8 mouse cellular contexts compared by ENCODE assay signal in genomic region chr4:129256450-129257380, GRCm38 (mm10). TPM values are rescaled to one million over a fixed set of nuclear protein-coding genes. Genes with fewer than 3 reads are reported as not detected.
A peak's percentile ranks its signal among the peaks of the same experiment; 100 is the strongest.
DNase-seq lines count a peak whose midpoint lies in the region; ATAC-seq lines count a peak whose summit lies in the region.

No protein-coding gene starts in this region.

- H3K4me2 ChIP-seq in heart, embryonic 16.5 days (ENCODE audit: low read depth, low read length), result 0 out of 2 replicates have a peak overlapping the region, but pooled peaks have one; percentile 15
- peak overlapping the region; percentile 43 for H3K4me2 ChIP-seq in liver, embryonic 11.5 days

- H3K27me3 ChIP-seq in heart, embryonic 16.5 days (ENCODE audit: control insufficient read depth, insufficient read depth, low read length), result peaks cover 5% of the 10 kb centered on the region
- peaks cover 5% of the 10 kb centered on the region; the same call in 1 of the 2 replicates for H3K27me3 ChIP-seq in liver, embryonic 11.5 days (replicated peaks; ENCODE audit: control insufficient read depth, insufficient read depth, low read length)
- no peaks in the 10 kb centered on the region for H3K27me3 ChIP-seq in splenic B cell, adult 2 months (ENCODE audit: control insufficient read depth, insufficient read depth, low read length, poor library complexity, severe bottlenecking)

- peak overlapping the region; percentile 49 for H3K27ac ChIP-seq in heart, embryonic 16.5 days (ENCODE audit: low read length)
- peak overlapping the region; percentile 43; the same call in 1 of the 2 replicates for H3K27ac ChIP-seq in liver, embryonic 11.5 days (ENCODE audit: low read depth, low read length)

- H3K4me1 ChIP-seq in heart, embryonic 16.5 days (ENCODE audit: control insufficient read depth, insufficient read depth, low read length), result peaks cover 17% of the 10 kb centered on the region
- H3K4me1 ChIP-seq in liver, embryonic 11.5 days (replicated peaks; ENCODE audit: control insufficient read depth, insufficient read depth, low read length), result peaks cover 15% of the 10 kb centered on the region

- H3K9ac ChIP-seq in heart, embryonic 16.5 days (ENCODE audit: low read length), result no peak overlapping the region
- H3K9ac ChIP-seq in liver, embryonic 11.5 days (ENCODE audit: low read depth, low read length), result no peak overlapping the region

- H3K9me3 ChIP-seq in heart, embryonic 16.5 days (replicated peaks; ENCODE audit: control insufficient read depth, low read length), result no peaks in the 10 kb centered on the region
- no peaks in the 10 kb centered on the region for H3K9me3 ChIP-seq in liver, embryonic 11.5 days (ENCODE audit: control insufficient read depth, low read length)

- ATAC-seq in heart, embryonic 16.5 days (replicated peaks; ENCODE audit: extremely low read depth, insufficient read depth, low FRiP score), result peak; percentile 85
- peak; percentile 79 for ATAC-seq in liver, embryonic 11.5 days (replicated peaks; ENCODE audit: low FRiP score)
- ATAC-seq in erythroid progenitor cell, adult 5-6 weeks (replicated peaks; ENCODE audit: low FRiP score, poor library complexity, severe bottlenecking), result no peak; the same call in 1 of the 2 replicates

- WGBS in heart, embryonic 16.5 days, result 19% methylated on average over 8 of the region's 8 CpGs
- 21% methylated on average over 8 of the region's 8 CpGs for WGBS in liver, embryonic 11.5 days

- H3K36me3 ChIP-seq in heart, embryonic 16.5 days (ENCODE audit: control insufficient read depth, insufficient read depth), result no peaks in the 10 kb centered on the region
- no peaks in the 10 kb centered on the region for H3K36me3 ChIP-seq in liver, embryonic 11.5 days (ENCODE audit: control insufficient read depth, insufficient read depth, low read length)
- no peaks in the 10 kb centered on the region for H3K36me3 ChIP-seq in splenic B cell, adult 2 months (ENCODE audit: control insufficient read depth, insufficient read depth, low read length, poor library complexity, severe bottlenecking)

- no peak overlapping the region for H3K4me3 ChIP-seq in heart, embryonic 16.5 days (ENCODE audit: low read length)
- no peak overlapping the region for H3K4me3 ChIP-seq in liver, embryonic 11.5 days (ENCODE audit: low read depth, low read length)

- DNase-seq in embryo, embryonic 10 days (ENCODE audit: low spot score), result peak; percentile 80
- DNase-seq in embryo, embryonic 9.5 days (ENCODE audit: extremely low spot score), result no peak
- peak; percentile 33 for DNase-seq in ZHBTc4 (ENCODE audit: low read depth, low spot score)
- peak; percentile 70 for DNase-seq in liver, embryonic 11.5 days (ENCODE audit: low spot score)
- DNase-seq in splenic B cell, adult 2 months (ENCODE audit: low read depth, low spot score), result peak; percentile 27
- no peak for DNase-seq in right cerebral cortex, adult 2 months (ENCODE audit: low spot score in 2 of 2)

RNA-seq across cellular contexts. Expression of gene C77080, which starts 4.5 kb away (rescaled TPM):
- 2.2 and 2.3 TPM in 2 replicates for polyA plus RNA-seq in heart, embryonic 16.5 days (2015; fragmentation: Nextera tagmentation; extraction: Ambion mirVana)
- polyA plus RNA-seq in liver, embryonic 11.5 days (2014; fragmentation: Nextera tagmentation; extraction: Ambion mirVana), result 1.2 and 1.6 TPM in 2 replicates
- total RNA-seq in erythroid progenitor cell, adult 5-6 weeks (2015; ENCODE audit: low replicate concordance), result not detected in 2 replicates
- total RNA-seq in erythroid progenitor cell, adult 5-6 weeks (2017; ENCODE audit: low replicate concordance), result not detected in 2 replicates

RNA-seq across cellular contexts. Expression of gene Sync, which starts 30.7 kb away (rescaled TPM):
- 1.8 and 1.9 TPM in 2 replicates for polyA plus RNA-seq in heart, embryonic 16.5 days (2015; fragmentation: Nextera tagmentation; extraction: Ambion mirVana)
- polyA plus RNA-seq in liver, embryonic 11.5 days (2014; fragmentation: Nextera tagmentation; extraction: Ambion mirVana), result 0.36 and 0.40 TPM in 2 replicates
- total RNA-seq in erythroid progenitor cell, adult 5-6 weeks (2015; ENCODE audit: low replicate concordance), result not detected in 2 replicates
- not detected in 2 replicates for total RNA-seq in erythroid progenitor cell, adult 5-6 weeks (2017; ENCODE audit: low replicate concordance)

Comparison
In these comparisons a context has a peak if more than half of its experiments do, and no peak if none do; other contexts are left out.
1. DNase-seq: peak in embryo, embryonic 10 days (single experiment), ZHBTc4 (single experiment), liver, embryonic 11.5 days (single experiment) and splenic B cell, adult 2 months (single experiment); none in embryo, embryonic 9.5 days (single experiment) and right cerebral cortex, adult 2 months (0 of 2).